Mouse (Mus musculus): ENCODE measurements around the gene Hint1. TPM values are rescaled to one million over a fixed set of nuclear protein-coding genes. Genes with fewer than 3 reads are reported as not detected.

The Hint1 gene
- polyA plus RNA-seq, 1 experiment from 2014 or later: 637 TPM

DNA sequence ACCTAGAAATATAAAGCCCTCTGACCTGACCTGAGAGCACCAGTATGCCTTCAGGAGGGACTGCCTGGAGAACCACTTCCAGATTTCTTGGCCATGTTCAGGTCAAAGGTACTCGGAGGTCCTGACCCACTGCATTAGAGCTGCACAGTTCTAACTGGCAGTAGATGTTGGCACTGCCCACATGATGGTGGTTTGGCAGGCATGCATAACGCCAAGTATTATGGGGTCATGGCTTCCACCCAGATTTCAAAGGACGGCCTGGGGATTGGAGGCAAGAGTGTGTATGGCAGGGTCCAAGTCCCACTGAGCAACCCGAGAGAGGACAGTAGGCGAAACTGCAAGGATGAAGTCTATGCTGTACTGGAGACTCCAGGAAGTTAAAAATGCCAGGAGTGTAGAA is 47.7 kb downstream of the Hint1 start:
- Histone ChIP-seq H3K9me3 (no peaks in the 10 kb centered on the region), H3K27me3 (no peaks in the 10 kb centered on the region), H3K36me3 (peaks cover 83% of the 10 kb centered on the region), H3K4me3 (no peak overlapping the region), H3K4me2 (replicated peaks) (no peak overlapping the region), H3K9ac (no peak overlapping the region), H3K27ac (no peak overlapping the region), H3K4me1 (no peaks in the 10 kb centered on the region)
- no peak for ATAC-seq (ENCODE audit: insufficient number of reproducible peaks, insufficient read depth, low FRiP score, low TSS enrichment)
- 85% methylated on average over 5 of the region's 5 CpGs for WGBS

DNA sequence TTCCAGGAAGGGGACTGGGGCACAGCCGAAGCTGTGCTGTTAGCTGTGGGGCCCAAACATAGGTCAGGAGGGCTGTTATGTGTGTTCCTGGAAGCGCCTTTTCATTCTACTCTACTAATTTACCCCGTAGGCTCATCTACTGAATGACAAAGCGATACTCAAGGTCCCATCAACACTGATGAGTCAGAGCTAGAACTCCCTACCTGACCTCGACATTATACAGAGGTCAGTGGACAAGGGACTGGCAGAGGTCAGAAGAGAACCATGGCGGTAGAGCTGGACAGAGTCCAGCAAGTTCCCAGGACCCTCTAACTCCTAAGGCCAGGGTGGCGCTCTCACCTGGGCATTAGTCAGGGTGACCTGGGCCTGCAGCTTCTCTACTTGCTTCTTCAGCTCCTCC is 51.3 kb downstream of the Hint1 start:
- H3K4me2 ChIP-seq (replicated peaks): no peak overlapping the region
- H3K4me3 ChIP-seq: no peak overlapping the region
- WGBS: 88% methylated on average over 7 of the region's 7 CpGs
- H3K36me3 ChIP-seq: peaks cover 78% of the 10 kb centered on the region
- no peak overlapping the region for H3K9ac ChIP-seq
- no peaks in the 10 kb centered on the region for H3K9me3 ChIP-seq
- no peak for ATAC-seq (ENCODE audit: insufficient number of reproducible peaks, insufficient read depth, low FRiP score, low TSS enrichment)
- no peaks in the 10 kb centered on the region for H3K27me3 ChIP-seq
- no peak overlapping the region for H3K27ac ChIP-seq
- no peaks in the 10 kb centered on the region for H3K4me1 ChIP-seq

DNA sequence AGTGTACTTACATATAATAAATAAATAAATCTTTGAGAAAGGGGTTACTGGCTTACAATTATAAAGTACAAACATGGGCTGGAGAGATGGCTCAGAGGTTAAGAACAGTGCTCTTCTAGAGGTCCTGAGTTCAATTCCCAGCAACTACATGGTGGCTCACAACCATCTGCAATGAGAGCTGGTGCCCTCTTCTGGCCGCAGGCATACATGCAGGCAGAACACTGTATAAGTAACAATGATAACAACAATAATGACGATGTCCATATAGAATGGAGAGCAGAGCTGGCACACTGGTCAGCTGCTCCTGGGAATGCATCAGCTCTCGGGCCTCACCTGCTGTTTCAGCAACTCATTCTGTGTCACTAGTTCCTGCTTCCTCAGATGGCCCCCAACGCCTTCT is 52.1 kb downstream of the Hint1 start:
- Histone ChIP-seq H3K36me3 (peaks cover 78% of the 10 kb centered on the region), H3K27ac (no peak overlapping the region)
- WGBS: 89% methylated on average over 4 of the region's 4 CpGs

More for the DNA sequence above, 52.1 kb downstream of the Hint1 start:
- Histone ChIP-seq H3K9me3 (no peaks in the 10 kb centered on the region), H3K4me2 (replicated peaks) (no peak overlapping the region), H3K4me3 (no peak overlapping the region), H3K27me3 (no peaks in the 10 kb centered on the region), H3K4me1 (no peaks in the 10 kb centered on the region), H3K9ac (no peak overlapping the region)
- no peak for ATAC-seq (ENCODE audit: insufficient number of reproducible peaks, insufficient read depth, low FRiP score, low TSS enrichment)

Other genes with a start within 250 kb of the Hint1 start
- 114 and 115 TPM in 2 replicates for gene Cdc42se2, start 78.7 kb upstream of the Hint1 start, polyA plus RNA-seq (2016; fragmentation: Nextera tagmentation; extraction: Ambion mirVana)
- gene Lyrm7, start 5.5 kb upstream of the Hint1 start, polyA plus RNA-seq (2016; fragmentation: Nextera tagmentation; extraction: Ambion mirVana): 8.9 and 10.2 TPM in 2 replicates
- 36.8 and 43.5 TPM in 2 replicates for gene Gpx3, start 36.1 kb downstream of the Hint1 start, polyA plus RNA-seq (2016; fragmentation: Nextera tagmentation; extraction: Ambion mirVana)
- gene Tnip1, start 96.5 kb downstream of the Hint1 start, polyA plus RNA-seq (2016; fragmentation: Nextera tagmentation; extraction: Ambion mirVana): 19.3 and 20.0 TPM in 2 replicates
- 204 and 212 TPM in 2 replicates for gene Anxa6, start 167.1 kb downstream of the Hint1 start, polyA plus RNA-seq (2016; fragmentation: Nextera tagmentation; extraction: Ambion mirVana)
- gene Ccdc69, start 211.7 kb downstream of the Hint1 start, polyA plus RNA-seq (2016; fragmentation: Nextera tagmentation; extraction: Ambion mirVana): 0.67 and 0.78 TPM in 2 replicates
- 12.0 and 13.0 TPM in 2 replicates for gene Gm2a, start 231.7 kb downstream of the Hint1 start, polyA plus RNA-seq (2016; fragmentation: Nextera tagmentation; extraction: Ambion mirVana)

All from embryonic facial prominence, embryonic 12.5 days (tissue).